Mouse (Mus musculus) gonadal fat pad, adult 2 months (tissue): ENCODE data around the gene Eif3k. TPM values are rescaled to one million over a fixed set of nuclear protein-coding genes. Genes with fewer than 3 reads are reported as not detected.

ENCODE experiments used
- DNase-seq: peaks from one replicate; pipeline ENCODE4 v3.0.0-alpha.2; 2012; ENCODE audit warnings: low read depth
- polyA plus RNA-seq: library from polyadenylated mRNA; depleted of rRNA; stranded (reverse); fragments of >200 nt; gene quantifications from 2 replicates; pipeline ENCODE4 v1.2.3, GENCODE M21; 2012; rRNA removed

Gene Eif3k
- polyA plus RNA-seq, result 309 and 336 TPM in 2 replicates

DNA sequence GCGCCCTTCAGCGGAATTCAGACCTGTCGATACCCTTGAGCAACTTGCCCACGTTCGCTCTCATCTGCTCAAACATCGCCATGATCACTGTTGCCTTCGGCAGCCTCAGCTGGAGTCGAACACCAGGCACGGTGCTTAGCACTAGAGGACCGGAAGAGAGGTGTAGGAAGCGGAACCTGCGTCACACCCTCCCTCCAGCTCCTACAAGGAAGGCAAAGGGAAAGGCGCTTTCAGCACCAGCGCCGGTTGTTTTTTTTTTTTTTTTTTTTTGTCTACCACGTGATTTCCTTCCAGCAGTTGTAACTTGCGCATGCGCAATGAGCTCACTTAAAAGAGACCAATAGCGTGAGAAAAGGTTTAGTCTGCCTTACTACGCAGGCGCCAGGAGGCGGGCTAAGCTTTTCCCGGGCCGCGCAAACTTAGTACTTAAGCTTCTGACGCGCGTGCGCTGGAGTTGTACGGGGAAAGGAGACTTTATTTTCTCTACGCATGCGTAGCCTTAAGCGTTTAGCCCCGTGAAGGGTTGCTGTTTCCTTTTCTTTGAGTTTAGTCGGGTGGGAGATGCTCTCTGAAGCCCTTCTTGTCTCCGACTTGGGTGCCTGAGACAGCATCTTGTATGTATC, at the start of gene Eif3k, which contains the start of gene Map4k1:
Gene Eif3k, minus strand, starts transcription at position 214 of the 623 bp plus-strand sequence.
Gene Map4k1, plus strand, starts transcription at position 400 of the 623 bp plus-strand sequence.
- DNase-seq, result peak; percentile 97

DNA sequence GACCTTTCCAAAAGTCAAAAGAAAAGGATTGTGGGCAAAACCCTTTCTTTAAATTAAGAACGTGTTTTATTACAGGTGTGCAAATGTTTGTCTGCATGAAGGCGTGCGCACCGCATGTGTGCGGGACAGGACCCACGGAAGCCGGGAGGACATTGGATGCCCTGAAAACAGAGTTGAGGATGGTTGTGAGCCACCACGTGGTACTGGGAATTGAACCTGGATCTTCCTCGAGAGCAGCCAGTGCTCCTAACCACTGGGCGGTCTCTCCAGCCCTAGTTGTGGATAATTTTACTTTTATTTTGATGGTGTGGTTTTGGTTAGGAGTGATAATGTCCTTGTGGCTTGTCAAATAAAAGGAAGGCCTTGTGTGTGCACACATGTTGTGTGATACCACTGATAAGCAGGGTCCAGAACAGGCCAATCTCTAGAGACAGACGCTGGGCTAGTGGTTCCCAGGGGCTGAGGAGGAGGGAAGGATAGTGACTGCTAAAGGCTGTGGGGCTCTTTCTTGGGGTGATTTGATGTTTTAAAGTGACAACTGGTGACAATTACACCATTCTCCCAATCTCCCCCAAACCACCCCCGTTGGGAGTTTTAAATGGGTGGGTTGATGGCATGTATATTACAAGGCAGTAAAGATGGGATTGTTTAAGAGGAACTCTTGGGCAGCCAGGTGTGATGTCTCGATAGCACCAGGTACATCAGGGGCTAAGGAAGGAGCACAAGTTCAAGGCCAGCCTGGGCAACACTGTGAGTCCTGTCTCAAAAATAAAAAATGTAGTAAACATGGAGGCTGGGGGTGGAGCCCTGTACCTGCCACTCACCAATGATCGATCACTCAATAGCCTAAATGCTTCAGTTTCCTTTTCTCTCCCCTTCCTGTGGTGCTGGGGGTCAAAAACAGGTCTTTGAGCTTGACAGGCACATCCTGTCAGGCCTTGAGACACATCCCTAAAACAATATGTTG, 48.3 kb upstream of the Eif3k start:
- no peak for DNase-seq

DNA sequence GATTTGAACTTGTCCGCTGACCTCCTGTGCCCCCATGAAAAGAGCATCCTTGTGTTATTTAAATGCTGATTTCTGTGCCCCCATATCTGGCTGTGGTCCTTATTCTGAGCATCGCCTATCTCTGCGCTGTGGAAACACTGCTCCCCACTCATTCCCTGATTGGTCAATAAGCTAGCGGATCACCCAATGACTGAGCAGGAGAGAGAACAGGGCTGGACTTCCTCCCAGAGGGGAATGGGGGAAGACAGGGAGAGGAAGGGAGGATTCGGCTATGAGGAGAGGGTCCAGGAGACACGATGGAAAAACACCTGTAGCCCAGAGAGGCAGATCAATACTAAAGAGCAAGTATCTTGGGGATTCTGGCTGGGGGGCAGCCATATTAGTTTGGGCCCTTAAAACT, 47.1 kb upstream of the Eif3k start:
- DNase-seq, result no peak

DNA sequence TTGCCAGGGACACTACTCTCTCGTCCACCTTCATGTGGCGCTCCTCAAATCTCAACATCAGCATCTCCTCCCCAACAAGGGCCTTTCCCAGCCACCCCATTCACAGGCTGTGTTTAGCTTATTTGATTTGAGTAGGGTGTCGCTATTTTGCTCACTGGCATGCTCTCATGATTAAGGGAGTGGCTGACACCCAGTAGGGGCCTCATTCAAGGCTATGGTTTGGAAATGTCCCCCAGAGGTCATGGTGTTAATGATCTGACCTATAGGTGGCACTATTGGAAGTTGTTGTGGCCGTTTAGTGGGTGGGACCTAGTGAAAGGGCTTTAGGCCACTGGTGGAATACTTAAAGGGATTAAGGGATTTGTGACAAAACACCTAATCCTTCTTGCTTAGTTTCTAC, 45.1 kb upstream of the Eif3k start:
- no peak for DNase-seq

DNA sequence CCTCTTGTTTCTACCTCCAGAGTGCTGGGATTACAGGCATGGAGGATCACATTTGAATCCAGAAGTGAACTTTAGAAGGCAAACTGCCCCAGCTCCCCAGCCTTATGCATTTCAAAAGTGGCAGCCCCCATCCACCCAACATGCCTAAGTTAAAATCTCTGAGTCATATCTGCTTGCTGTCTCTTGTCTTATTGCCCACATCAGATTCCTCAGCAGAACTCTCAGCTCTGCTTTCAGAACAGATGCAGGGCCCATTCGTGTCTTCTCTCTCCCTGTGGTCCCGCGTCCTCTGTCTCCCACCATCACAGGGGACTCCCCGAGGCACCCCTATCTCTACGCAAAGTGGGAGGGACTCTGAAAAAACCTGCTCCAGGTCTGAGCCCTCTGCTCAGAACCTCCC, 44.5 kb upstream of the Eif3k start:
- DNase-seq, result no peak

DNA sequence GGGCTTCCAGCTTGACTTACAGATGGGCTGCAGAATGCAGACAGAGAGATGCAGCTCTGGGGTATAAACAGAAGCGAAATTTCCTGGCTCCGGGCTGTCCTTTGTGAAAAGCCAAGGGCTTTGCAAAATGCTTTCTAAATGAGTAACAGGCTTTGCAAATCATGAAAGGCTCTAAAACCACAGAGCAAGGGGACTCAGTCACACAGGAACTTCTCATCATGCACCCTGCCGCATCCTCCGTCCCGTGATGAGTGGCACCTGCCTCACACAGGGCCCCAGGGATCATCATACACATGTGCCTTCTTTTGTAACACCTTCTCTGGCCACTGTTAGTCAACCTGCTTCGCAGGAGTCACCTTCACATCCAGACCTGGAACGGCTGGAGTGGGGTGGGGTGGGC, 43.9 kb upstream of the Eif3k start:
- no peak for DNase-seq

DNA sequence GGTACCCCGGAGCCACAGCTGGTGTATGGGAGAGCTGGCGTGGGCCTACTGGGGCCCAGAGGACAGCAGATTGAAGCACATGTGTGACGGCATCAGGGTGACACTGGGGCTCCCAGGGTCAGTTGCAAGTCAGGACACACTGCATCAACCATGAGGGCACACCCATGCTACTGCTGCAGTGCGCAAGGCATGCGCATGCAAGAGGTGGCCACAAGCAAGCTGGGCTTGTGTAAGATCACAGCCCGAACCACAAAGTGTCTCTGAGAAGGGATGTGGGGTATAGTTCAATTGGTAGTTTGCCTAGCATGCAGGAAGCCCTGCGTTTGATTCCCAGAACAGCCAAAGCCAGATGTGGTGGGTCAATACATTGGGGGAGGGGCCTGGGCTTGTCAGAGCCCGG, 41.9 kb upstream of the Eif3k start:
- no peak for DNase-seq

DNA sequence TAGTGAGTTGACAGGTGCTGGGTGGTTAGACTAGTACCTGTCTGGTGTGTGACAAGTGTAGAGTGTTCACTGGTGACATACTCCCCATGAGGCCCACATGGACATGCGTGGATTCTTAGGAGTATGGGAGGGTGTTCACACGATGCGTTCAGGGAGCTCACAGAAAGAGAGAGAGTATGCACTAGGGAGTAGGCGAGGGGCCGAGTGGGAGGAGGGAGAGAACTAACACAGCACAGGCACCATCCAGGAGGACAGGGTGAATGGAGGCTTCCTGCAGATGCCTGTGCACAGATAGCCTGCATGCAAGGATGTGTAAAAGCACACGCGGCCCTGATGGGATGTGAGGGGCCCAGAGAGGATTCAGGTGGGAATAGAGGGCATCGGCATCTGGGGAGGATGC, 40.8 kb upstream of the Eif3k start:
- no peak for DNase-seq

DNA sequence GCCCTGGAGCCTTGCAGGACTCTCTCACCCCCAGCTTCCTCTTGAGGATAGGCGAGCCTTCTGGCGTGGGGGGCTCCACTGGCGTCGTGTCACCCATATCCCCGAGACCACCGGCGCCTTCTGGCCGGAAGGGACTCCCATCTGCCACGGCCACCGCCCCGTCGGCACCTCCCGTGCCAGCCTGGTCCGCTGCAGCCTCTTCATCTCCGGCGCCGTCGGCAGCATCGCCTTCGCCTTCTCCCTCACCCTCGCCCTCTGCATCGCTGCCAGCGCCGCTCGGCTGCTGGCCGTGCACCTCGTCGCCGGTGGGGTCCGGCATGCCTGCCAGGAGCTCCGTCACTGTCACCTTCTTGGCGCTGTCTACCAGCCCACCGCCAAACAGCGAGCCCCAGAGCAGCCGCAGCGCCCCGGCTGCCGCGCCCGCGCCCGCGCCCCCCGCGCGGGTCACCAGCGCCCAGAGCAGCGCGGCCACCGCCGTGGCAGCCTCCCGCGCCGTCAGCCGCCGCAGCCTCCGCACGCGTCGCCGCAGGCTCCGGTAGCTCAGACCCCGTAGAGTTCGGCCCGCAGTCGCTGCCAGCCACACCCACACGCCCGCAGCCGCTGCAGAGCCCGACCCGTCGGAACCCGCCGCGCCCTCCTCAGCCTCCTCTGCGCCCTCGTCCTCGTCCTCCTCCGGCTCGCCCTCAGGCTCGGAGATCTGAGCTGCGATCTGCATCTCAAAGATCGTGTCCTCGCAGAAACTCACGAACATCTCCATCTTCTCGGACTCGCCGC, 38.0 kb upstream of the Eif3k start:
- no peak for DNase-seq

DNA sequence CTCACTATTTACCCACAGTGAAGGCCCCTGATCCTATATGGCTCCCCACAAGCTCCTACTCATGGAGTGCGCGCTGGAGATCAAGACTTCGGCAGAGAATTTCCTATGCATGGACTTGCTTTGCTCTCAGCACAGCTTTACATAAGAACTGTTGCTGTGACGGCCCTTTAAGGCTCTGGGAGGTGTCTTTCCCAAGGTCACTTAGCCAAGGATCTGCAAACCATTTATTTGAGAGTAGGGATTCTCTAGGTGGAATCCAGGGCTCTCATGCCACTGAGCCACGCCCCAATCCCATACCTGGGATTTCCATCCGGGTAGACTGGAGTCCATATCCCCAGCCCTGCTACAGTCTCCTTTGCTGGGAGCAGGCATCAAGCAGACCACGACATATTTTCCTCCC, 35.6 kb upstream of the Eif3k start:
- no peak for DNase-seq

DNA sequence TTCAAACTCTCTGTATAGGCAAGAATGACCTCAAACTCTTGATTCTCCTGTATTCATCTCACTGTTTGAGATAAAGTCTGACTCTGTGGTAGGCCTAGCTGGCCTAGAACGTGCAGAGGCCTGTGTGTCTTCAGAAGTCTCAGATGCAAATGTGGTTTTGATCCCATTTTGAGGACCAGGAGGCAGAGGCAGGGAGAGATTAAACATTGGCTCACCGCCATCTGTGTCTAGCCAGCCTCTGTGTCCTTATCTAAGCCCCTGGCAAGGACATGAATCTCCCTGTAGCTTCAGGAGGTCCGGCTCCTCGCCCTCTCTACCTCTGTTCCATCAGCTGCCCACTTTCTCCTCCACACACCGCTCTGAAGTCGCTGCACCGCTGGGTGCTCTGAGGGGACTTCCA, 34.8 kb upstream of the Eif3k start:
- DNase-seq, result no peak

DNA sequence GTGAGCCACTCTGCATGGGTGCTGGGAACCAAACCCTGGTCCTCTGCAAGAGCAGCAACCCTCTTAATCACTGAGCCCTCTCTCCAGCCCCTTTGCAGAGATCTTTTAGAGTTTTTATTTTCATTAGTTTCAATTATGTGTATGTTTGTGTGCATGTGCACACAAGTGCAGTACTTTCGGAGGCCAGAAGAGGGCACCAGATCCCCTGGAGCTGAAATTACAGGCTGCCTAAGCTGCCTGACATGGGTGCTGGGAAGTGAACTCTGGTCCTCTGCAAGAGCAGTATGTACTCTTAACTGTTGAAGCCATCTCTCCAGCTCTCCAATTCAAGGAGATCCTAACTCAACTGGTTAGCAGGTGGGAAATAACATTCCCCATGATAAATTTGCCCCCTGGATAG, 33.3 kb upstream of the Eif3k start:
- DNase-seq, result no peak

DNA sequence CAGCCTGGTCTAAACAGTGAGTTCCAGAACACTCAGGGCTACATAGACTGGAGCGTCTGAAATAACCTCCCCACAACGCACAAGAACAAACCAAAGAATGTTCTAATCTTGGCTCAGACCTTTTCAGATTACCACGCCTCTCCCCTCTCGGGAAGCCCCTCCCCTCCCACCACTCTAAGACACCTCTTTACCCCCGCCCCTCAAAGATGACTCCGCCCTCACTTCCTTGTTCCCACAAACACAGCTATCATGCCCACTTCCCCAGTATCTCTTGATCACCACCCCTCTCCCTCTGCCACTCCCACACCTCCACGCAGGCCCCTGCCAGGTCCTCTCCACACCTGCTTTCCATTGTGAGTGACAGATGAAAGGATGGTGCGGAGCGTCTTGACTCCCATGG, 27.1 kb upstream of the Eif3k start:
- no peak for DNase-seq

DNA sequence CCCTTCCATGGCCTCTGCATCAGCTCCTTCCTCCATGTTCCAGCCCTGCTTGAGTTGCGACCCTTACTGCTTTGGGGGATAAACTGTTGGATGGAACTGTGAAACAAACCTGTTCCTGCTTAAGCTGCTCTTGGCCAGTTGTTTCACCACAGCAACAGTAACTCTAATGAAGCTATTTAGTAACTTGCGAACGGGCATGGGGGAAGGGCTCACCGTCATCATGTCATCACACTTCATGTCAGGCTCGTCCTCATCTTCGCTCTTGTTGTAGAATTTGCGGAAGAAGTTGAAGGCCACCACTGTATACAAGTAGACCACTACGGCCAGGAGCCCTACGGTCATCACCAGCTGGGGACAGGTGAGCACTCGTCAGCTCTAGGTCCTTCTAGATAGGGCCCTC, 26.5 kb upstream of the Eif3k start:
- DNase-seq, result no peak

DNA sequence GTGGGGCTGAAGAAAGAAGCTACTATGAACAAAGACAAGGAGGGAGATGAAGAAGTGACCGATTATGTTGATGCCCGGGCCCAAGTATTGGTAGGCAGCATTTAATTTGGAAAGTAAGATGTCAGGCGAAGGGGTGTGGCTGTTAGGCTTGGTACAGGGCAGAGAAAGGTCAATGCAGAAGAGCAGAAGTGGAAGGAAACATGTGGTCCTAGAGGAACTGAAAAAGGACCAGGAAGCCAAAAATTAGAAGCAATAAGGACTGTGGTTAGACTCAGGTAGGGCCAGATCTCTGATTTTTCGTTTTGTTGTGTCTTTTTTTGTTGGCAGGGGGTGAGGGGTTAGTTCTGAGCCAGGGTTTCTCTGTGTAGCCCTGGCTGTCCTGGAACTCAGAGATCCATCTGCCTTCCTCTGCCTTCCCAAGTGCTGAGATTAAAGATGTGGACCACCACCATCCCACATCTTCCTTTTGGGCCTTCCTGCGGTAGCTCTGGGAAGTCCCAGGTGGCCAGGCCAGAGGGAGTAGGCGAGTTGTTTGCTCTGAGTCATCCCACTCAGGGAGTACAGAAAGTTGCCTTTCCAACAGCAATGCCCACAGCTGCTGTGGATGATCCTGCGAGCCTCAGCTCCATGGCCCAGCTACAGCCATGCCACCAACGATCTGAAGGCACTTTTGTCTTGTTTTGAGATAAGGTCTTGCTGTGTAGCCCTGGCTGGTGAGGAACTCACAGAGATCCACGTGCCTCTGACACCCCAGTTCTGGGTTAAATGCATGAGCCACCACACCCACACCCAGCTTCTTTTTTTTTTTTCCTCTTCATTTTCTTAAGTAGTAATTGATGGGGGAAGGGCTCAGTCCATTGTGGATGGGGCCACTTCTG, 25.8 kb upstream of the Eif3k start:
- no peak for DNase-seq

DNA sequence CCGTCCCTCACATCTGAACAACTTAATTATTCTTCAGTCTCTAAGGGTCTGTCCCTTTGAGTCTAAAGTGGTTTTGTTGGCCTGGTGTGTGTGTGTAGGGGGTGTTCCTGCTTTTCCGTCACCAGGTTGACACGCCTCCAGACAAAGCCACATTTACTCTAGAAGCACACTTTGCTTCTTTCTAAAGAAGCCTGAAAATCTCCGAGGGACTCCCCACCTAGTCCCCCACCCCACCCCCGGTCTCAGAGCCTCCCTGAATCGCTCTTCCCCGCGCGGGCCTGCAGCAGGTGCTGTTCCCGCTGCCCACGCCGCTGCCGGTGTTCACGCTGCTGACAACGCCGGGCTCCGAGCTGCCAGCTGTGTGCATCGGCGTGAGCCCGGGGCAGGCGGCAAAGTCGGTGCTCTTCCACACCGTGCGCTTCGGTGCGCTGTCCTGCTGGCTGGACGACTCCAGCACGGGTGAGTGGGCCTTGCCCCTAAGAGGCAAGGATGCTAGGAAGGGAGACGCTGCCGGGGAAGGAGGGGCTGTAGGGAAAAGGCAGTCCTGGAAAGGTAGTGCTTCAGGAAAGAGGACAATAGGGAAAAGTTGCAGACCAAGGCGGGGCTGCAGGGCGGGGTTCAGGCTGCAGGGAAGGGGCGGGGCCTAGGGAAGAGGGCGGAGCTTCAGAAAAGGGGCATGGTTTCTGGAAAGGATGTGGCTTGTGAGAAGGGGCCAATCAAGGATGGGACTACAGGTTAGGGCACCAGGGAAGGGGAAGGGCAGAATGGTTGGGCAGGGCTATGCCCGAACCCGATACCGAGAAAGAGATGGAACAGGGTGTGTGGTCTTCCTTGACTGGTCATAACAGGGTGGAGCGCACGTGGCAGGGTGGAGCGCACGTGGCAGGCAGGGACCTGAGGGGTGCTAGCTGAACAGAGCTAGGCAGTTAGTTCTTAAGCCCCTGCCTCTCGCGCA, 19.3 kb upstream of the Eif3k start:
- DNase-seq, result no peak

DNA sequence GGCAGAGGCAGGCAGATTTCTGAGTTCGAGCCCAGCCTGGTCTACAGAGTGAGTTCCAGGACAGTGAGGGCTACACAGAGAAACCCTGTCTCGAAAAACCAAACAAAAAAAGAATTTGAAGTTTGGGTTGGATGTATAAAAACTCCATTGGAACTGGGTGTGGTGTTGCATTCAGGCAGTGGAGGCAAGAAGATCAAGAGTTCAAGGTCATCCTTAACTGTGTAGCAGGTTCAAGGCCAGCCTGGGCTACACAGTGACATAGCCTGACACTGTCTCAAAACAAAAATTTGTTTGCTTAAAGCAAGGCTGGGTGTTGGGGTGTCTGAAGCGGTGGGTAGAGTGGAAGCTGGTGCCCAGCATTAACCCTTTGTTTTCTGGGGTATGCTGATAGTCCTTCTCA, 11.7 kb upstream of the Eif3k start:
- DNase-seq, result no peak

DNA sequence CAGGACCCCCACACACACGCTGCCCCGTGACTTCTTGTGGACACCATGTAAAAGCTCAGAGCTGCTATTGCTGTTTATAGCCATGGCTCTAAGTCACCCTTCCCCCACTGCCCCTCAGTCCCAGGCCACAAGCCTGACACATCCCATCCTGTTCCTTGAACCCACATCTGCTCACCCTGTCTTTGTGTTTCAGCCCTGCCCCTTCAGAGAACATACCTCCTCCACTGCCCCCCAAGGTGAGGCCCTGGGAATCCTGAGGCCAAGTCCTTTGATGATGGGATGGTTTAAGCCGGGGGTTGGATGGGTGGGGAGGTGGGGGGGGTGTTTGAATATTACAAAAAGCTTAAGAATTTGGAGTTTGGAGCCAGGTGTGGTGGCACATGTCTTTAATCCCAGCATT, 11.3 kb upstream of the Eif3k start:
- DNase-seq, result no peak

DNA sequence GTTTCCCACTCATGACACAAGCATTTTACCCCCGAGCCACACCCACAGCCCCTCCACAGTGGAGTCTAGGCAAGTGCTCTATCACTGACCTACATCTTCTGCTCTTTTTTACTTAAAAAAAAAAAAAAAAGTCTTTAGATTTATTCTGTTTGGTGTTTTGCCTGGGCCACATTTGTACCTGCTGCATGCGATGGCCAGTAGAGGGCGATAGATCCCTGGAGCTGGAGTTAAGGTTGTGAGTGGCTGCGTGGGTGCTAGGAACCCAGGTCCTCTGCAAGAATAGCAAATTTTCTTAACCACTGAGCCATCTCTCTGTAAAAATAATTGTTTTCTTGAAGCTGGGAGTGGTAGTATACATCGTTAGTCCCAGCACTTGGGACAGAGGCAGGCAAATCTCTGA, 10.0 kb upstream of the Eif3k start:
- DNase-seq, result no peak

DNA sequence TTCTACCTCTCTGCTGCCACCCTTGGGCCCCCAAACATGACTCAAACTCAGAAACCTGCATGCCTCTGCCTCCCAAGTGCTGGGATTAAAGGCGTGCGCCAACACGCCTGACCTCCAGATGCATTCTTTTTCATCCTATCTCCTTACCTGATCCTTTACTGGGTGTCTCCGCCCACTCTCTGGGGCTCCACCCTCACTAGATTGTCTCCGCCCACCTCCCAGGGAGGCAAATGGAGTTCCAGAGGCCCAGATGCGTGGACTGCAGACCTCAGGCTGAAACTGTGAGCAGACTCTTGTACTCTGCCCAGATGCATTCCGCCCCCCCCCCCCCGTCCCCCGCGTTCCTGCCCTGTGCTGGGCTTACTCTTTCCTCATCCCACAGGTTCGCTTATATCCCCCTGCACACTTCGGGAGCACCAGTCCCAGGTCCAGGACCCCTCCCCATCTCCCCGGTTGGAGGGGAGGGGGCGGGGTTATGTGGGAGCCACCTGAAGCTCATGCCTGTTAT, 9.2 kb upstream of the Eif3k start:
- DNase-seq, result no peak
